Mouse (Mus musculus) midbrain, embryonic 13.5 days (tissue): ENCODE data around the gene Ppia. TPM values are rescaled to one million over a fixed set of nuclear protein-coding genes. Genes with fewer than 3 reads are reported as not detected.
"Not testable (repeated sequence)": the region's sequence is repeated elsewhere in the genome, so short reads cannot be mapped to it uniquely, and the experiment has no call there.

Experiments used
- ATAC-seq: fragments of 200-750 bp; cut with Nextera tagmentation; 2 replicates; pipeline ENCODE4 v1.8.0; 2017; ENCODE audit warnings: mild to moderate bottlenecking, moderate TSS enrichment, moderate library complexity
- H3K27ac ChIP-seq: fragments of 300-500 bp; sonication (generic); 2 replicates; pipeline ENCODE4 v1.5.1; 2015; ENCODE audit warnings: inconsistent platforms, mild to moderate bottlenecking, moderate library complexity
- H3K27me3 ChIP-seq: fragments of 300-500 bp; sonication (generic); 2 replicates; pipeline ENCODE4 v1.6.1; 2015; ENCODE audit warnings: mild to moderate bottlenecking, inconsistent platforms
- H3K36me3 ChIP-seq: fragments of 300-500 bp; sonication (generic); 2 replicates; pipeline ENCODE4 v1.6.1; 2015; ENCODE audit warnings: mild to moderate bottlenecking, inconsistent platforms
- H3K4me1 ChIP-seq: fragments of 300-500 bp; sonication (generic); replicated peaks from 2 replicates; pipeline ENCODE4 v1.6.1; 2015; ENCODE audit warnings: inconsistent platforms
- H3K4me2 ChIP-seq: fragments of 300-500 bp; sonication (generic); replicated peaks from 2 replicates; pipeline ENCODE4 v1.6.1; 2015; ENCODE audit warnings: moderate library complexity, mild to moderate bottlenecking, inconsistent platforms
- H3K4me3 ChIP-seq: fragments of 300-500 bp; sonication (generic); replicated peaks from 2 replicates; pipeline ENCODE4 v1.5.1; 2015; ENCODE audit warnings: mild to moderate bottlenecking, inconsistent platforms
- H3K9ac ChIP-seq: fragments of 300-500 bp; sonication (generic); replicated peaks from 2 replicates; pipeline ENCODE4 v1.6.1; 2015; ENCODE audit warnings: mild to moderate bottlenecking, inconsistent platforms
- H3K9me3 ChIP-seq: fragments of 300-500 bp; sonication (generic); 2 replicates; pipeline ENCODE4 v1.6.1; 2016; ENCODE audit warnings: mild to moderate bottlenecking, inconsistent platforms
- WGBS: fragments of 180-500 bp; shearing (Covaris S2); methylation state at CpG from one replicate; pipeline ENCODE4 v1.1.7; 2015; 5-methylcytosine and 5-hydroxymethylcytosine counted together
- microRNA-seq: library from miRNA; unstranded; fragments of <30 nt; microRNA quantifications from one replicate; pipeline ENCODE4, GENCODE M21; 2016
- polyA plus RNA-seq: library from polyadenylated mRNA; unstranded; fragments of >200 nt; fragmentation: Nextera tagmentation; extraction: Ambion mirVana; gene quantifications from 2 replicates; pipeline ENCODE4 v1.2.1, GENCODE M21; 2015

The Ppia gene
- polyA plus RNA-seq, 1 experiment from 2014 or later = 3,782 TPM

DNA sequence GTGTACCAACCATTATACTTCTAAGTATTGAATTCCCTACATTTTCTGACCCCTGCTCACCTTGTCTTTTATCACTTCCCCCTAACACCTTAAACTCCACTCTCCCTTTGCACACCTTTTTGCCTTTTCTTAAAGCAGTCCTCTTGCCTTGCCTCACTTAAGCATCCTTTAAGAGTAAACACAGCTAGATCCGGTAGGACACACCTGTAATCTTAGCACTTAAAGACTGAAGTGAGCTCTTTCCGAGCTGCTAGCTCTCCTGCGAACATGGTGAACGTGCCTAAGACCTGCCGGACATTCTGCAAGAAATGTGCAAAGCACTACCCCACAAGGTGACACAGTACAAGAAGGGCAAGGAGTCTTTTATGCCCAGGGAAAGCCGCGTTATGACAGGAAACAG lies 30.7 kb downstream of the Ppia start:
- Histone ChIP-seq H3K9ac (no peak overlapping the region), H3K9me3 (no peaks in the 10 kb centered on the region), H3K4me1 (peaks cover 15% of the 10 kb centered on the region), H3K4me3 (no peak overlapping the region), H3K27me3 (no peaks in the 10 kb centered on the region), H3K36me3 (peaks cover 6% of the 10 kb centered on the region), H3K27ac (no peak overlapping the region), H3K4me2 (no peak overlapping the region)
- no peak for ATAC-seq
- WGBS = 89% methylated on average over 7 of the region's 7 CpGs

GRCm38 (mm10) chr11:6447493-6447892 lies 32.2 kb downstream of the Ppia start:
- no peaks in the 10 kb centered on the region for H3K27me3 ChIP-seq
- no peak overlapping the region for H3K4me2 ChIP-seq
- no peak overlapping the region for H3K4me3 ChIP-seq
- no peak overlapping the region for H3K27ac ChIP-seq
- ATAC-seq = no peak
- H3K4me1 ChIP-seq = peaks cover 14% of the 10 kb centered on the region
- WGBS = 90% methylated on average over 4 of the region's 4 CpGs
- H3K36me3 ChIP-seq = no peaks in the 10 kb centered on the region
- H3K9ac ChIP-seq = no peak overlapping the region
- H3K9me3 ChIP-seq = no peaks in the 10 kb centered on the region

- not testable (repeated sequence) for H3K27ac ChIP-seq, H3K4me1 ChIP-seq, ATAC-seq, H3K27me3 ChIP-seq, H3K36me3 ChIP-seq, H3K4me3 ChIP-seq, H3K9me3 ChIP-seq, H3K4me2 ChIP-seq, H3K9ac ChIP-seq
- WGBS = 95% methylated on average over 5 of the region's 5 CpGs
These were observed 32.9 kb downstream of the Ppia start for GRCm38 (mm10) chr11:6448155-6448554.

GRCm38 (mm10) chr11:6456083-6456482 lies 40.8 kb downstream of the Ppia start:
- WGBS = 78% methylated on average over 6 of the region's 6 CpGs

GRCm38 (mm10) chr11:6463159-6463837 lies 48.1 kb downstream of the Ppia start:
- Histone ChIP-seq H3K27me3 (no peaks in the 10 kb centered on the region), H3K4me2 (no peak overlapping the region), H3K9me3 (no peaks in the 10 kb centered on the region), H3K27ac (no peak overlapping the region), H3K4me3 (no peak overlapping the region), H3K9ac (no peak overlapping the region), H3K36me3 (peaks cover 31% of the 10 kb centered on the region), H3K4me1 (peaks cover 13% of the 10 kb centered on the region)
- WGBS = 92% methylated on average over 6 of the region's 6 CpGs
- ATAC-seq = no peak

More at GRCm38 (mm10) chr11:6456083-6456482, 40.8 kb downstream of the Ppia start:
- Histone ChIP-seq H3K36me3 (no peaks in the 10 kb centered on the region), H3K4me2 (no peak overlapping the region), H3K9ac (no peak overlapping the region), H3K27ac (no peak overlapping the region), H3K4me3 (no peak overlapping the region), H3K4me1 (no peaks in the 10 kb centered on the region), H3K9me3 (no peaks in the 10 kb centered on the region), H3K27me3 (no peaks in the 10 kb centered on the region)
- no peak for ATAC-seq

GRCm38 (mm10) chr11:6465122-6465521 lies 49.9 kb downstream of the Ppia start:
- Histone ChIP-seq H3K27me3 (no peaks in the 10 kb centered on the region), H3K9ac (no peak overlapping the region), H3K9me3 (no peaks in the 10 kb centered on the region), H3K4me3 (no peak overlapping the region), H3K27ac (no peak overlapping the region), H3K4me1 (peaks cover 25% of the 10 kb centered on the region), H3K36me3 (peaks cover 36% of the 10 kb centered on the region), H3K4me2 (no peak overlapping the region)
- 27% methylated on average over 4 of the region's 4 CpGs for WGBS
- peak; percentile 79 for ATAC-seq

- Histone ChIP-seq H3K4me3 (no peak overlapping the region), H3K9ac (no peak overlapping the region), H3K27ac (no peak overlapping the region), H3K4me2 (0 out of 2 replicates have a peak overlapping the region, but pooled peaks have one; percentile 19), H3K9me3 (no peaks in the 10 kb centered on the region), H3K4me1 (peaks cover 57% of the 10 kb centered on the region), H3K36me3 (peaks cover 35% of the 10 kb centered on the region), H3K27me3 (no peaks in the 10 kb centered on the region)
- WGBS = 89% methylated on average over 2 of the region's 2 CpGs
- ATAC-seq = no peak
These were observed 53.3 kb downstream of the Ppia start for GRCm38 (mm10) chr11:6468541-6468940.

Small RNA genes within 50 kb of the gene (microRNA-seq; reads per million reads assigned to microRNA genes)
- 3.5 reads per million, percentile 14 among the genes with 10 or more reads in this experiment for gene Mir7651

Other genes with a start within 250 kb of the Ppia start
- 0.59 and 1.0 TPM in 2 replicates for gene A730071L15Rik, start 215.4 kb upstream of the Ppia start, polyA plus RNA-seq
- gene Nudcd3, start 215.0 kb upstream of the Ppia start, polyA plus RNA-seq = 62.7 and 65.7 TPM in 2 replicates
- 0.05 TPM in 1 of 2 replicates, not detected in the other for gene Npc1l1, start 185.3 kb upstream of the Ppia start, polyA plus RNA-seq
- 76.7 and 79.8 TPM in 2 replicates for gene Ddx56, start 147.7 kb upstream of the Ppia start, polyA plus RNA-seq
- 156 and 159 TPM in 2 replicates for gene Tmed4, start 140.6 kb upstream of the Ppia start, polyA plus RNA-seq
- gene Ogdh, start 123.8 kb upstream of the Ppia start, polyA plus RNA-seq = 92.5 and 95.5 TPM in 2 replicates
- 32.9 and 33.6 TPM in 2 replicates for gene Zmiz2, start 26.4 kb upstream of the Ppia start, polyA plus RNA-seq
- 605 and 617 TPM in 2 replicates for gene H2afv, start 29.0 kb downstream of the Ppia start, polyA plus RNA-seq
- gene Purb, start 60.5 kb downstream of the Ppia start, polyA plus RNA-seq = 12.7 and 13.9 TPM in 2 replicates
- 0.27 and 0.32 TPM in 2 replicates for gene Myo1g, start 105.5 kb downstream of the Ppia start, polyA plus RNA-seq
- gene Ccm2, start 131.4 kb downstream of the Ppia start, polyA plus RNA-seq = 82.4 and 87.8 TPM in 2 replicates
- 96.9 and 101 TPM in 2 replicates for gene Nacad, start 190.6 kb downstream of the Ppia start, polyA plus RNA-seq
- 34.6 and 35.5 TPM in 2 replicates for gene Tbrg4, start 210.6 kb downstream of the Ppia start, polyA plus RNA-seq
- not detected in 2 replicates for gene Wap, start 223.2 kb downstream of the Ppia start, polyA plus RNA-seq
- 6.4 and 6.8 TPM in 2 replicates for gene Ramp3, start 243.1 kb downstream of the Ppia start, polyA plus RNA-seq